Mouse (Mus musculus): ENCODE measurements around the gene Ntrk2. TPM values are rescaled to one million over a fixed set of nuclear protein-coding genes. Genes with fewer than 3 reads are reported as not detected.

The Ntrk2 gene
- total RNA-seq, 2 experiments from 2014 or later = 292 to 320 TPM

DNA sequence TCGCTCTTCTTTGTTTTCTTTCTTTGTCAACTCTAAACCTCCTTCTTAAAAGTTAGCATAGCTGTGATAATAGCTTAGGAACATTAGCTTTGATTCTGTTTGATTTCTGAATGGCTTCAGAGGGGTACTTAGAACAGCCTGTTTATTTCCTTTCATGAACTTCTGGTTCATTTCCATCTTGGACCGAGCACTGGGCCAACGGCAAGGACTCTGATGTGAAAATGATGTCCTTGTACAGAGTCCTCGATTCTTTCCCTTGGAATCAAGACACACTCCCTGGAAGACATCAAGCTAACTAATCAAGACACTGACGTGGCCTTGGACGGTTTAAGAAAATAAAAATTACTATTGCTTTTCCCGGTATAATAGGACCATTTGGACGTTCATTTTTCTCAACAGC is 31.7 kb downstream of the Ntrk2 start:
- peak in 1 of 2 experiments; percentile 77 for DNase-seq (ENCODE audit: low spot score in 2 of 2)

DNA sequence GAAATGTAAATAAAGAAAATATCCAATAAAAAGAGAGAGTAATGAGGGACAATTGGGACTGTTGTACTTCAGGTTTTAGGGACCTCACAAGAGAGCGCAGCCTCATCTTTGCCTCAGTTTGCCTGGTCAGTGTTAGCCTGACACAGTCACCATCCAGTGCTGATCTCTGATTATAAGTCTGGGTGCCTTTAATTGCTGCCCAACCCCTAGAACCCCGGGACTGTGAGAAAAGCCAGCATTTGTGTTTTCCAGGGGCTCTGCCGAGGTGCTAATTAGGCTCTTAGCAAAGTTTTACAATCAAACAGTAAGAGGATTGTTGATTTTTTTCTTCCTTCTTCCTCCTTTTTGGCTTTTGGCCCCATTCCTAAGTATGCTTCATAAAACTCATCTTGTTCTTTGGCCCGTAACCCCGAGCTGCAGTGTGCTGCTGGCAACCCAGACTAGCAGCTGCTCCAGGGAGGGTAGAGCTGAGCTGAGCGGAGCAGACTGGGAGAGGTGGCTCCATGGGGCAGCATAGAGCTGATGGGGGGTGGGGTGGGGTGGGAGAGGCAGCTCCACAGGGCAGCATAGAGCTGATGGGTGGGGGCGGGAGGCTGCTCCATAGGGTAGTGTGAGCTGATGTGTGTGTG is 34.5 kb downstream of the Ntrk2 start:
- DNase-seq (ENCODE audit: low spot score in 2 of 2) = peak; percentile 28 to 75

DNA sequence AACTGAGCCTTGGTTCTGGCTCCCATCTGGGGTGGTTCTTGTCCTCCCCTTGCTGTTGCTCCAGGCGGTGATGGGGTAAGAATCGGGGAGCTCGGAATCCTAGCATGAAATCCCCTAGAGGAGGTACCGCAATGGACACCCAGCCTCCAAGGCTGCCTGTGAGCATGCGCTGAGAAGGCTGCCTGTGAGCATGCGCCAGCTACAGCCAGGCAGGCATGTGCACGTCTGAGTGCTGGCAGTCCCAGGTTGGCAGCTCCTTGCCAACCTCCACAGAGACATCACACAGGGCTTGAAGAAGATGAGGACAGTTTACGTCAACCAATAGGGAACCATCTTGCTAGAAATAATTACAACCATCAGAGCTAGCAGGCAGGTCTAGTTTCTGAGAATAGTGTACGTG is 37.5 kb downstream of the Ntrk2 start:
- peak; percentile 39 to 55 for DNase-seq (ENCODE audit: low spot score in 2 of 2)

DNA sequence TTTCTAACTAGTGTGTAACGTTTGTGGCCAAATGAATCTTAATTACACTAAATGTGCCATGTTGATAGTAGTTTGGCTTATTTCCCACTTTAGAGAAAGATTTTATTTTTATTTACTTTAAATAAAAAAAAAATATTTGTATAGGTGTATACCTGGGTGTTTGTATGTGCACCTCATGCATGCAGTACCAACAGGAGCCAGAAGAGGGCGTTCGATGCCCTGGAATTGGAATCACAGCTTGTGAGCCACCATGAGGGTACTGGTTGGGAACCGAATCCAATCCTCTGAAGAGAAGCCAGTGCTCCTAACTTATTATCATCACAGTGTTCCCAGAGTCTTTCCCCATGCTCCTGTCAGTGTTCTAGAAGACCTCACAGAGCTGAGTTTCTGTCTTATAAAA is 42.2 kb downstream of the Ntrk2 start:
- DNase-seq (ENCODE audit: low spot score in 2 of 2) = no peak

DNA sequence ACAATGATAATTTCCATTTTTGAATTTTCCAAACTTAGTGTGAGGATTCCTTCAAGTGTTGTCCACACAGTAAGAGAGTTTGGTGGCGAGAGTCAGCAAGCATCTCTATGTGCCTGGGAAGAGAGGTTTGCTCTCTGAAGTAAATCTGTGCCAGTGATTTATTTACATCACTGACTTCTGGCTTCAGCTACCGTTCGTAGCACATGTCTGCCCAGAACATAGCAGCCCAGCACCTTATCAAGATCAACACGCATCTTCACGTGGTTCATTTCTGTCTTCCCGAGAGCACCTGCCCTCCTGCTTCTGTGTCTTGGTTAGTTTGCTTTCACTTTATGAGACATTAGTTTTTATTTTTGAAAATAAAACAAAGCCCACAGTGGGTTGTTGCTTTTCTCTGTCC is 47.3 kb downstream of the Ntrk2 start:
- no peak for DNase-seq (ENCODE audit: low spot score in 2 of 2)

DNA sequence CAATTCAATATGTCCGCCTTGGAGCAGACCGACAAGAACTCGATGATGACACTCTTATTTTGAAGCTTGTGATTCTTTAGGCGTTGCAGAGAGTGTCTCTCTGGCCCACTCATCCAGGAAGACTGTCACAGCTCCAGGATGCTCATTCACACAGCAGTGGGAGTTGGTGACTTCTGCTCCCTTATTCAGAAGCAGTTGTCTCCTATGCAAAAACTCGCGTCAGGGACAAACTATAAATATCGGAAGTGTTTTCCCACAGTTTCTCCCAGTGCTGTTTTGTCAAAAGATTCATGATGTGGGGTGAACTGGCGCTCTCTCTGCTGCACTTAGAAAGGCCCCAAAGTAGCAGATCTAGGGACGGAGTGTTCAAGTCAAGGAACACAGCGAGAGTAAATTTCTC is 59.9 kb downstream of the Ntrk2 start:
- peak in 1 of 2 experiments; percentile 43 for DNase-seq (ENCODE audit: low spot score in 2 of 2)

DNA sequence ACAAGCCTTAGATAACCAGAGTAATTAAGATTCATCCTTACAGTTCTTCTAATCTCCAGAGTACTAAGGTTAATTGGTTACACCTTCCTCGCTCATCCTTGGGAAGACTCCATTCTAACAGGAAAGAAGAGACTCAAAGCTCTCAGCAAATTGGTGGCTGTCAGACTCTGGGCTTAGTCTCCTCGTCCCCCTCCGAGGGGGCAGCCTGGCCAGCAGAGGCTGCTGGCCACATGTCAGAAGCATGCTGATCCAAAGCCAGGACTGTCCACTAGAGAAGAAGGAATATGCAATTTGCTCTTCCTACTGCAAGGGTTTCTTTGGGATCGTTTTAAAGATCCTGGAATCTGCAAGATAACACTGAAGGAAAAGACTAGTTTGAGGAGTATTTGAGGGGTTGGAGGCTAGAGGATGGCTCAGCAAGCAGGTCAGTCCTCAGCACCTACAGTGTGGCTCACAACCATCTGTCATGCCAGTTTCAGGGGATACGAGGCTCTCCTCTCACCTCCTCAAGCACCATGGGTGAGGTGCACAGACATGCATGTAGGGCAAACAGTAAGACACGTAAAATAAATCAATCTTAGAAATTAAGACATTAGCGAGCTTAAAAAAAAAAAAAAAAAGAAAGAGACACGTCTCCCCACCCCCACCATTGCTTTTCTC is 60.5 kb downstream of the Ntrk2 start:
- DNase-seq (ENCODE audit: low spot score in 2 of 2) = no peak

DNA sequence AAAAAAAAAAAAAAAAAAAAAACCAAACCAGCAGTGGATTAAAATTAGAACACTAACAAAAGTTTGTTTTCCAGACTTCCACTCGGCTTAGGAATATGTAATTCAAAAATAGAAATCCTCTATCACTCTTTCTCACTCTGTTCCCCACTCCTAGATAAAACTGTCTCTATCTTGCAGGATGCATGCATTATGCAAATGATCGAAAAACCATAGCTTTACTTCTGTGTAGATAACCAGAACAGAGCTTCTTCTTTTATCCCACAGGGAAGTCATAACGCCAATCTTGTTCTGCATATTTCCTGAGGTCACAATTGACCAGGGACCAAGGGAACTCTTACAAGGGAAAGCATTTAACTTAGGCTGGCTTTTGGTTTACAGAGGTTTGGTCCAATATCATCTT is 76.1 kb downstream of the Ntrk2 start:
- DNase-seq (ENCODE audit: low spot score in 2 of 2) = no peak

DNA sequence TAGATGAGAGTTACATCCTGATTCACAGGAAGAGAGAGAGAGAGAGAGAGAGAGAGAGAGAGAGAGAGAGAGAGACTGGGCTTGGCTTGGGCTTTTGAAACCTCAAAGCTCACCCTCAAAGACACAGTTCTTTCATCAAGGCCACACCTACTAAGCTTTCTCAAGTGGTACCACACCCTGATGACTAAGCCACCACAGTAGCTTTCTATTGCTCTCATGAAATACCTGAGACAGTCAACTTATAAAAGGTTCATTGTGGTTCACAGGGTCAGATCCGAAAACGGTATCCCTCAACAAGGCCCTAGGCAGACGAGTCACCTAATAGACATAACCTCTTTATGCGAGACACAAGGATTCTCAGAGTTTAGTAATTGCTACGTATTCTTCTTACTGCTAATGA is 76.5 kb downstream of the Ntrk2 start:
- DNase-seq (ENCODE audit: low spot score in 2 of 2) = no peak

DNA sequence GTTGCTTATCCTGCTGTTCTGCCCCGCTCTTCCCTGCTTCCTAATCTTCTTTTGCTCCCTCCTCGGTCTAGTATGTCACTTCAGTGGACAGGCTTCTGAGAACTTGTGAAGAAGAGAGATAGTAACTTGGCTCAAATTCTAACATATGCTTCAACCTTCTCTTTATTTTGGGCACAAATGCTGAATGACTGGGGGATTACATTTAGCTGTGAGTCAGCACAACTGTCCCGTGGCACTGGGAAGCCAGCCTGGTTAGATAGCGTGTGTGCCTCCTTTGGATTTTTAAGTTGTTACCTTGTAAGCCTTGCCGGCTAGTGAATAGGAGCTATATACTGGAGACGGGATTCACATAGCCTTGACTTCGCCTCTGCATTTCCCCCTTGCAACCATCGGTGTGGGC is 79.7 kb downstream of the Ntrk2 start:
- no peak for DNase-seq (ENCODE audit: low spot score in 2 of 2)

DNA sequence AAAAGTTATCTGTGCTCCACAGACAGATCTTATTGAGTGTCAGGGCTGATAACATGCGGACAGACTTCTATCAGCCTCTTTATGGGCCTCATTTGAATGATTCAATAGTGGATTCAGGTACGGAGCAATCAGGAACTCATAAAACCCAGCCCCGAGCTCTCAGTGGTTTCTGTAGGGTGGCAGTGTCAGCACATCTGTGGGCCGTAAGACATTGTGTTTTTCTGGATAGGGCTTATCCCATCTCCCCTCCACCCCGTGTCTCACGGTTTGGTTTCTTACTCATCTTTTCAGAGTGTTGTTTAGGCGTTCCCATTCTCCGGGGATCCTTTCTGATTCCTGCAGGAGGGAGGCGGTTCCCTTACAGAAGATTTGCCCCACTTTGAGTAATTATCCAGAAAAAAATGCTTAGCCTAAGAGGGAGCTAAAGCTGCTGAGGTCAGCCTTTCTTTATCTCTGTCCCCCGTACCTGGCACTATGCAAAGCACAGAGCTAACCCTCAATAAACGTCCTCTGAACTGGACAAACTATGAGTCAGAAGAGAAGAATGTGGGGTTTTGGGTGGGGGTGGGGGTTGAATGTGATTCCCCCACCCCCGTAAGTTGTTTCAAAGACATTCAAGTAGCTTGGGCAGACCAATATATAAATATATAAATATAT is 90.0 kb downstream of the Ntrk2 start:
- no peak for DNase-seq (ENCODE audit: low spot score in 2 of 2)

DNA sequence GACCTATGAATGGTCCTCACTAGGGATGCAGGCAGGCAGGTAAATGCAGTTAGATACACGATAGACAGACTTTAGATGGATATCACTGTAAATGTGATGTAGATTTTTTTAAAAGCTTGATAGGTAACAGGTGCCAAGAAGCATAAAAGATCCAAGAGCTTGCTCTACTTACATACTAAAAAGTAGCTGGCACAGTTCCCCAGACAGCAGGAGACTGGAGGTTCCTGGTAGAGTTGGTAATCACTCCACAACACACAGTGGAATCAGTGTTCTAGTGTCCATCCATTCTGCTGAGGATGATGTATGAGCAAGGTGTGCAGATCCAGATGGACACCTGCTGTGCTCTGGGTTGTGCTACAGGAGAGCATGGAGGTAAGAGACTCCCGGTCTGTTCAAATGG is 93.0 kb downstream of the Ntrk2 start:
- no peak for DNase-seq (ENCODE audit: low spot score in 2 of 2)

DNA sequence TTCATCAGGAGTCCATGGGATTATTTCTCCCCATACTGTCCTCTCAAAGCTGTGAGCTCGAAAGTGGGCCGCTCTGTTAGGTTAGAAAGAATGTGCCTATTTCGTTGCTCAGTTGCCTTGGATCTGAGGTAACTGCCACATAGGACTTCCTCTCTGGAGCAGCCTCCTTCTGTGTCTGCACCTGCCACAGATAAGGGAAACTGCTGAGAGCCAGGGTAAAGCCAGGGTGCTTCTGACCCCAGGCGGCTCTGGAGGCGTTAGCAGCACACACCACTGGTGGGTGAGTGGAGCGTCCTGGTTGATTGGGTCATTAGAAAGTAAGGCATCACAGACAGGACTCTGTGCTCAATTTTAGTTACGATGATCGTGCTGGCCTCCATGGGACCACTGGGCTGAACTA is 95.9 kb downstream of the Ntrk2 start:
- no peak for DNase-seq (ENCODE audit: low spot score in 2 of 2)

DNA sequence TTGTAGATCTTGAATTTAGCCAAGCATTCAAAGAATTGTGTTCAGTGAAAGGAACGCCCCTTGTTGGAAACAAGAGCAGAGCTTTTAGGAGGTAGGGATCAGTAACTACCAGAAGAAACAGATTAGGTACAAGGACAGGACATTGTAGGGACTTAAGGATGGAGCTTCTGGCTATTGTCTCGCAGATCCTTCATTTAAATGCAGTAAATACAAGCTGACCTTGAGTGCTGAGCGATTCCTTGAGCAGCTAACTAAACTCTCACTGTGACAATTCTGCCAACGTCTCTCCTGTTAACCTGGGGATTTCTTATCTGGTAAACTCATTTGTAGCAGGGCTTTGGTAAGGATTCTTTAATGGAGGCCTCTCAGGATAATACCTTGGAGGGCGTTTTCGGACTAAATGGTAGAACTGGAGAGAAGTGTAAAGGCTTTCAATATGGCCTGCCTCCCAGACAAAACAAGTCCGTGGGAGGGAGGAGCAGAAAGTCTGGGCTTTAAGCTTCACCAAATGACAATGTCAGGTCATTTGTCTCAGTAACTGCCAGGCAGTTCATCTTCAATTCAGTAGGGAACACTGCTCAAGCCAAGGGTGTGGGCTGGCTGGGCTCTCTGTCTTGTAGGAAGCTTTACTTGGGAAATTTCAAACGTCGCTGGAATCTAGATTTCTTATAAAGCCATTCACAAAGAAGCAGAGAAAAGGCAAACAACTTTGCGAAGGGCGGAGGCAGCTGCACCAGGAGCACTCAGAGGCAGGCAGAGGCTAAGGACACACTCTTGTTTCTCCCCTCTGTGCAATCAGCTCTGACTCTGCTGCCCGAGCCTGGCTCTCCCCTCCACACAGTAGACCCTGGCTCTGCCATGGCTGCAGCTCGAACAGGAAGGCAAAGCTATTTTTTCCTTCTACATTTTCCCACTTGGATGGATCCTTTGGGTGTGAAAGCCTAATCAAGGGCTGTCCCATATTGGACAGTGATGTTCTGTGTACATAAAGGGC is 98.7 kb downstream of the Ntrk2 start:
- DNase-seq (ENCODE audit: low spot score in 2 of 2) = no peak

DNA sequence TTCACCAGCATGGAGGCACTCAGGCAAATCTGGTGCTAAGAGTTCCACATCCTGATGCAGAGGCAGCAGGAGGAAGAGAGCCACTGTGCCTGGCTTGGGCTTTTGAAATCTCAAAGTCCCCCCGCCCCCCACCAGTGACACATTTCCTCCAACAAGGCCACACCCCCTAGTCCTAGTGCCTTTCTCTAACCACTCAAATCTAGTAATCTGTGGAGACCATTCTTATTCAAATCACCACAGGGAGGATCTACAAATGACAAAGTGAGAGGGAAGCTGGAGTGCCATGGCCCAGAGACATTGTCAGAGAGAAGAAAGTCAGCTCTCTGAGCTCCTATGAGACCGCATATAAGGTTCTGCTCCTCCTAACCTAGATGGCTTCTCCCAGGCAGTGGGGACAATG is 105.6 kb downstream of the Ntrk2 start:
- no peak for DNase-seq (ENCODE audit: low spot score in 2 of 2)

DNA sequence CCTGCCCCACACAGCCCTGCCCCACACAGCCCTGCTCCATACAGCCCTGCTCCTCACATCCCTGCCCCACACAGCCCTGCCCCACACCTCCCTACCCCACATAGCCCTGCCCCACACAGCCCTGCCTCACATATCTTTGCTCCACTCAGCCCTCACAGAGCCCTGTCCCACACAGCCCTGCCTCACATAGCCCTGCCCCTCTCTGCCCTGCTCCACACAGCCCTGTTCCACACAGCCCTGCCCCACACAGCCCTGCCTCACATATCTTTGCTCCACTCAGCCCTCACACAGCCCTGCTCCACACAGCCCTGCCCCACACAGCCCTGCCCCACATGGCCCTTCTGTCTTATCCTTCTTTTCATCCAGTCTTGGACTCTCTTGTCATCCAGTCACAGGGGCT is 106.2 kb downstream of the Ntrk2 start:
- no peak for DNase-seq (ENCODE audit: low spot score in 2 of 2)

DNA sequence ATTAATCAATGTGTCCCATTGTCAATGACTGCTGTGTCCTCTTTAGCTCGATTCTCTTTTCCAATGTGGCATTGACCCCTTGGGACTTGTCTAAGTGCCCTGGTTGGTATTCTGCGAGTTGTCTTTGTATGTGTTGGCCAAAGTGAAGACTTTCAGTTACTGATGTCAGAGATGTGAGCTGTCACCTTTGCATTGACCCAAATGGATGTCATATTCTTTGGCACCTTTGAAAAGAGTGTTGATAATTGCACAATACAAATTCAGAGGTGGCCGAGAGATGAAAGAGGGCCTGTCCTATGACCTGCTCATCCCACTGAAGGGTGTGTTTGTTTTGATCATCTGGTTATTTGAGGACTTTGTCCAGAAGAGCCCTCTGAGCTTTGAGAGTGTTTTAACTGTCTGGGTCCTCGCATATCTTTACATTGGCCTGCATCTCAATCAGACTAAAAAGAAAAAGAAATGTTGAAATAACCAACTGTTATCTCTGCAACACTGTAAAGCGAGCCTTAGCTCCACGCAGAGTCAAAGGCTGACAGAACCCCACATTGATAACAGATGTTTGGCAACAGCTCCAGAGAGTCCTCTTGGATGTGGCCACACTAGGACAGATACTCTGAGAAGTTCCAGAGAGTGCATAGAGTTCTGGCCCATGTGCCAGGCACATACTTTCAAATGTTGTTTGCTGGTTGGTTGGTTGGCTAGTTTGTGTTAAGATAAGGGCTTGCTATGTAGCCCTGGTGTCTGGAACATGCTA is 107.9 kb downstream of the Ntrk2 start:
- DNase-seq (ENCODE audit: low spot score in 2 of 2) = no peak

DNA sequence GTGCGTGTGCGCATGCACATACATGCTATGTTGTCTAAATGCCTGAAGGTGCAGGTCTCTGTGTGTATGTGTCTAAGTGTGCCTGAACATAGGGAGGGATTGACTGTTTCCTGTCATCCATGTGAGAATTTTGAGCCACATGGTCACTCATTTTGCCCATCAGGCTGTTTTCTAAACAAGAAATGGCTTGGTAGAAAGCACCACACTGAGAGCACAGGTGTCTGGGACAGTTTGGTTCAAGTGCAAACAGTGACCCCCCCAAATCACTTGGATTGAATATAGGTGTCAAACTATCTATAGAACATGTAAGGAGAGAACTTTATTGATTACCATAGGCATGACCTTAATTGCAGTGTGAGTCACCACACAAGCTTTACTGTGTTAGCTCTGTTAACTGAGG is 110.0 kb downstream of the Ntrk2 start:
- DNase-seq (ENCODE audit: low spot score in 2 of 2) = no peak

DNA sequence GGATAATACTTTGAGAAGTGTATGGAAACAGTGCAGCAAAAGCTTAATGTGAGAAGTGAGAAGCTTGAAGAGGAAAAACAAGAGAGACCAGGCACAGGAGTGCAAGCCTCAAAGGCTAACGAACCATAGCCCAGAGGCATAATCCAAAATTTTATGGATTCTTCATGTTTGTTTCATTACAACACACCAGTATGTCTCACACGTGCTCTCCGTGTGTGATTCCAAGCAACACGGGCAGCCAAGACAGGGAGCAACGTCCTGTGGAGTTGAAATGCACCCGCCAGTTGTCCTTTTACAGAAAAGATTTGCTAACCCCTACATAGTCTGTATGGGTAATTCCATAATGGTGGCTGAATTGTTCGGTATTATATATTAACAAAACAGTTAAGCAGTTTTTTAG is 113.9 kb downstream of the Ntrk2 start:
- DNase-seq (ENCODE audit: low spot score in 2 of 2) = no peak

DNA sequence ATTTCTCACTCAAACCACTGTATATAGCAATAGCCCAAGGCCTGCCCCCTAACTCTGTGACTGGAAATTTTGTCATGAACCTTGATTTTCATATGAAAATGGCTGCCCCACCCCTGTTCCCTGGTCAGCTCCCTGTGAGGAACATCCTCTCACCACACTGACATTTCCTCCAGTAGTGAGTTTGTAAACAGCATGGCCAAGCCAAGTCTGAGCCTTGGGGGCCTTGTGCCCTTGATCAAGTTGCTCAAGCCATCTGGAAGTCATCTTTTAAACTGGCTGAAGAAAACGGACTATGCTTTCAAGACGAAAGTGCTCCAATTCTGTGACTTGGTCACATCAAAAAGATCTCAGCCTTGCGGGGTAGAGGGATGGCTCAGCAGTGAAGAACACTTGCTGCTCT is 114.9 kb downstream of the Ntrk2 start:
- no peak for DNase-seq (ENCODE audit: low spot score in 2 of 2)

DNA sequence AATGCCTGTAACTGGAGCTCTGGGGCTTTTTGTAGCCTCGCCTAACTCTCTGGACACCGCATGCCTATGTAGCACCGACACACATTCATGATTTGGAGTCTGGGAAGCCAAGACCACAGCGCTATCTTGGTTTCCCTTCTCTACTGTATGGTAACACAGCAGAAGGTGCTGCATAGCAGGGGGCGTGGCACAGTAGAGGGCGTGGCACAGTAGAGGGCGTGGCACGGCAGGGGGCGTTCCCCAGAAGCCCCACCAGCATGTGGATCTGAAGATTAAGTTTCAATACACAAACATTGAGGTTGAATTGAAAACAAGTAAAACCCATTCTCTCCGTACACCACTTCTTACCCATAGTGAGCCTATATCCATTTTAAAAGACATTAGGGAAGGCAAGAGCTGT is 115.3 kb downstream of the Ntrk2 start:
- no peak for DNase-seq (ENCODE audit: low spot score in 2 of 2)

Data from layer of hippocampus, postnatal 14 days (tissue).